Mouse (Mus musculus) spleen, postnatal 4 days (tissue): ENCODE measurements at regions not wholly inside any gene's neighbourhood (a gene's known extent, or its start where the extent isn't known, plus 50 kb on each side); places are given as distances from the start of the nearest gene placed in this dataset.

Experiments
- DNase-seq, 2 experiments: peaks; one replicate each; pipeline ENCODE4 v3.0.0; 2022; ENCODE audit warnings: low spot score in 2 of 2

GRCm38 (mm10) chr1:92386752-92387151 lies 86.9 kb downstream of the Ndufa10 start:
- no peak for DNase-seq

GRCm38 (mm10) chr1:92384945-92385344 lies 88.7 kb downstream of the Ndufa10 start:
- DNase-seq = no peak

DNA sequence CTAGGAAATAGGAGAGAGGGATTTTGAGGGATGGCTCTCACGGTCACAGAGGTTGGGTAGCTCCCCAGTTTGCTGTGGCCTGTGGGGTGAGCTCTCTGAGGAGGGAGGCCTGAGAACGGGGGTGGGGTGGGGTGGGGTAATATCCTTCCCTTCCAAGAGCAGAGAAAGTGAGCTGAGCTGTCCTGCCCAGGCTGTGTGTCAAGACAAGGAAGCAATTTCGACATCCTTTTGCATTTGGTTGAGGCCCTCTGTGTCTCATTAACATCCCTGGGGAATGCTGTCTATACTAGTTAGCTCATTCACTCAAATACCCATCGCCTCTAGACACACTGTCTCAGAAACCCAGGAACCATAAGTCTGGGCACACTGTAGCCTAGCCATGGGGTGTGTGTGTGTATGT lies 89.9 kb downstream of the Ndufa10 start:
- DNase-seq = no peak

DNA sequence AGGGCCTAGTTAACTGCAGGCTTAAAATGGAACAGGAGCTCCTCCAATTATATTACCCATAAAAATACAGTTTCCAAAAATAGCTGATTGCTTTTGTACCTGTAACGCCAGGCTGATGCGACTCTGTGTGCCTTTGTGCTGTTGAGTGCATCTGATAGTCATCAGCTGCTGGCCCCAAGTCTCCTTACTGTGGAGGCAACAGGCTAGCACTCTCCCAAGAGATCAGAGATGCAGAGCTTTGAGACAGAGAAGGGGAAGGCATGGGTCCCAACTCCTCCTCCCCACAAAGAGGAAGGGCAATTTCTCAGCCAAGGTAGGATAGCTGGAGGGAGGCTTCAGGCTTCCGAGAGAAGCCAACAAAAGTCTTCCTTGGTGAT lies 94.2 kb downstream of the Ndufa10 start:
- DNase-seq = no peak

GRCm38 (mm10) chr1:92378741-92379509 lies 94.7 kb downstream of the Ndufa10 start:
- DNase-seq = no peak

GRCm38 (mm10) chr1:92376456-92376855 lies 97.2 kb downstream of the Ndufa10 start:
- no peak for DNase-seq

GRCm38 (mm10) chr1:92372222-92372990 lies 101.3 kb downstream of the Ndufa10 start:
- no peak for DNase-seq

- no peak for DNase-seq
These were observed 102.2 kb downstream of the Ndufa10 start for GRCm38 (mm10) chr1:92371357-92371981.

DNA sequence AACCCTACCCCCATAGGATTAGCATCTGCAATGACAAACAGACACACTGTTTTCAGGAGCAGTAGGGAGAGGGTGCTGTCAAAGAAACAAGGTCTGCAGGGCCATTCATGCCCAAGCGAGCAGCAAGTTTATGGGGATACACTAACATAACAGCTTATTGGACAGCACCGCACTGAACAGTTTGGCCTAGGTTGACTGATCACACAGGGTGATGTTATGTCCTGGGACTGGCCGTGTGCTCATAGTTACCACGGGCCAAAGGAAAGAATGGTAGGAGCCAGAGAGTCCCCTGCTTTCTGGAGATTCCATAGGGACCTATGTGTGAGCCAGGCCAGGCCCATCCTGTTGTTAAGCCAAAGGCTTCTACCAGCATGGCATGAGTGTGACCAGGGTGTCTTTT lies 102.8 kb downstream of the Ndufa10 start:
- DNase-seq = no peak

GRCm38 (mm10) chr1:92369972-92370371 lies 103.7 kb downstream of the Ndufa10 start:
- no peak for DNase-seq

- no peak for DNase-seq
These were observed 107.4 kb downstream of the Ndufa10 start for GRCm38 (mm10) chr1:92366249-92366648.

- DNase-seq = no peak
These were observed 108.1 kb downstream of the Ndufa10 start for GRCm38 (mm10) chr1:92365366-92366075.

- no peak for DNase-seq
These were observed 112.0 kb downstream of the Ndufa10 start for GRCm38 (mm10) chr1:92361677-92362076.

GRCm38 (mm10) chr1:92360255-92360654 lies 113.4 kb downstream of the Ndufa10 start:
- peak; percentile 36 to 81 for DNase-seq

DNA sequence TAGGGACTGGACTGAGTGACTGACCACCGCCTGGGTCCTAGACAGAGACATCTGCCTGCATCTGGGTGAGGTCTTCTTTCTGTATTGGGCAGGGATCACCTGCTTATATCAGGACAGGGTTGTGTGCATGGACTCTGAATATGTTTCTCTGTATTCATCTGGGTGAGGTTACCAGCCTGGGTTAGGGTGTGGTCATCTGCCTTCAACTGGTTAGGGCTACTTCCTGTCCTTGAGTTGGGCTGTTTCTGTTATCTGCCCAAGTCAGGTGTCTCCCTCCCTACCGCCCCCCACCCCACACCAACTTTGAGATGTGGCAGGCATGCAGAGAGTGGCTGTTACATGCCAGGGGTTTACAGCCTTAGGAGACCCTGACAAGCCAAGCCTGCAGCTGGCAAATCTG lies 114.2 kb downstream of the Ndufa10 start:
- no peak for DNase-seq

DNA sequence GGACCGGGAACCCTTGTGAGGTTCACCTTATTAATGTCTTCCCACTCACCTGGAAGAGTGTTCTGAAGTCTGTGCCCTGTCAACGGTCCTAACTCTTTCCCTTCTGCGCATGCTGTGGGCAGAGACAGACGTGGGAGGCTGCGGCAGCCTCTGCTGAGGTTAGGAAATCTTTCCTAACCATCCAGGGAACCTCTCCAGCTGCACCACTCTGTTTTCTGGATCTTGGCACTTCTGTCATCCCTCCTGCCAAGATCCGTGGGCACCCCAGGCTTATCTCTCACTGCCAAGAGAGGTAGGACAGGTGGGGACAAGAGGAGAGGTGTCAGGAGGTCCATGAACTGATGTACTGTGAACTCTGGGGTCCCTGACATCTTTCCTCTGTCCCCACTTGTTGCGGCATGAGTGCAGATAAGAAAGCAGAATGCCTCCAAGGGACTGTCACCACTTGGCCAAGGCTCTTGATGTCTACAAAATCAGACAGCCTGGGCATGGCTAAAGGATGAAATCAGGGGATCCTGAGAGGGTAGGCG lies 114.8 kb downstream of the Ndufa10 start:
- DNase-seq = no peak

DNA sequence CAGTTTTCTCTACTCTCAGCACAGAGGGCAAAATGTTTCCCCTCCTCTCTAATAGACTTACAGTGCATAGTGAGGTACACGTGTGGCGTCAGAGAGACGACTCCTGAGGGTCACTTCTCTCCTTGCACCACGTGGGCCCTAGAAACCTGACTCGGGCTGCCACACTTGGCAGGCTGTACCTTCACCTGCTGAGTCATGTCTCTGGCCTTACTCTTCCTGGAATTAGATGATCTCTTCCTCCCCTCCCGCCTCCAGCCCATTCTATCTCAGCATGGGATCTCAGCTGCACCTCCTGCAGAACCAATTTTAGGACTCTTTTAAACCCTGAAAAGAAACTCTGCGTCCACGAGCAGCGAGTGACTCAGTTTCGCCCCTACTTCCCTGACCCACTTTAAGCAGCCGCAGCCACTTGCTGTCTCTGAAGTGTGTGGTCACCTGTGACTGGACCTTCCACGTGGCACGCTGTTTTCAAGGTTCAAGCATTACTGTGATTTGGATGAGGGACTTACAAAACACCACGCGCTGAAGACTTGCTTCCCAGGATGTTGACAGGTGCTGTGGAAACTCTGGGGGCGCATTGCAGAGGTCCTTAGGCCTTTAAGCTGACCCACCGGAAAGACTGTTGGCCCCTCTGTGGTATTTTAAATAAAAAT lies 125.2 kb downstream of the Ndufa10 start:
- no peak for DNase-seq

DNA sequence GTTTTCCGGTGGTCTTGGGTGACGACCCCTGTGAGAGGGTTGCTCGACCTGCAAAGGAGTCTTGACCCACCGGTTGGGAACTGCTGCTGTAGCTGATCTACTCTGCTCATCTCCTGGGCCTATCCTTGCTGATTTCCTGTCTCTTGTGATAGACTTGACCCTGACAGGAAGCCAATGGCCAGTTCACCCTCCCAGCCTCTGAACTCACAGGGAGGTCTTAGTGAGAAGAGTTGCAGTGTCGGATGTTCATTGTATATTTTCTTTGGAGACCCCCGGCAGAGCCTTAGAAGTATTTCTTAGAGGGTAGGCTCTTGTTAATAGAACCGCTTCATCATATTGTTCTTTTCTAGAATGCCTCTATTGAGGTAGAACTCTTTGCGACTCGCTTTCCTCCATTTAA lies 126.0 kb downstream of the Ndufa10 start:
- DNase-seq = no peak

DNA sequence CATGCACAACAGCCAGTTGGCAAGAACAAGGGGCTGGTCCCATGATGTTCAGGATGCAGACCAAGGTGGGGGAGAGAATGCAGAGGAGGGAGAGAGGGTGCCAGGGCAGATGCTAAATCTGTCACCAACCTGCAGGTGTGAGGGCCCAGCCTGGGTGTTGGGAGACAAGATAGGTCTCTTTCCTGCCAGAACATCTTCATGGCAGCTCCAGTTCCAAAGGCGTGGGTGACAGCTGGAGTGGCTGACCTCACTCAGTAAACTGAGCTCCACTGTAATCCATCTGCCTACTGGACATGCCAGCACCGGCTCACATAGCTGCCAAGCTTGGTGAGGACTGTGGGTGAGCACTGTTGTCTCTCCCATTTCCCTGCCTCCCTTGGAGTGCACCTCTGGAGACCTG lies 129.9 kb downstream of the Ndufa10 start:
- no peak for DNase-seq

GRCm38 (mm10) chr1:92343161-92343598 lies 130.5 kb downstream of the Ndufa10 start:
- DNase-seq = no peak

DNA sequence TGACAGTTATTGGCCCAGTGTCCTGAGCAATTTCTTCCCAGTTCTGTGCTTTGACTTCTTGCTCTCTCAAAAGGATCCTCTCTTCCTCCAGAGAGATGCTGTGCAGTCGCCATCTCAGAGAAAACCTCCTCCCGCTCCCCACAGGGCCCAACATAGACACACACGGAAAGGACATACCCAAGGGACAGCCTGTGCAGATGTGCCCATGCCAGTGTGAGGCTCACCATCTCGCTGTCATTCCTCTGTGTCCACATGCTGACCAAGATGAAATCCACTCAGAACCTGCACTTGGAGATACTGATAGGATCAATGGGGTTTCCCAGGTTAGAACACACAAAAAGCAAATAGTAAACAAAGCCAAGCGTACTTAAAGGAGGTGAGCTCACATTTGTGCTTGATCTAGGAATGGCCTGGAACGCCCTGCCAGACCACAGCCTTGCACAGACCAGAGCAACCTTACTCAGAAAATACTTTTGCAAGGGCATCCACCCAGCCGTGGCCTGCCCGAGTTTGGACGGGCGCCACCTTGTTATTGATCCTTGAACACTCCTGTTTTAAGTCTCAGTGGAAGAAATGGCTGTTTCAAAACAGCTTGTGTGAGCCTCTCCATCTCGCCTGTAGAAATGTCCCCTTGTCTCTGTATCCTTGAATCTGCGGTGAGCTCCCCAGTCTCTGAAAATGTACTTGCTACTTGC lies 131.7 kb downstream of the Ndufa10 start:
- no peak for DNase-seq
